ENCODE assay signal across 8 mouse cellular contexts in the genomic region with DNA sequence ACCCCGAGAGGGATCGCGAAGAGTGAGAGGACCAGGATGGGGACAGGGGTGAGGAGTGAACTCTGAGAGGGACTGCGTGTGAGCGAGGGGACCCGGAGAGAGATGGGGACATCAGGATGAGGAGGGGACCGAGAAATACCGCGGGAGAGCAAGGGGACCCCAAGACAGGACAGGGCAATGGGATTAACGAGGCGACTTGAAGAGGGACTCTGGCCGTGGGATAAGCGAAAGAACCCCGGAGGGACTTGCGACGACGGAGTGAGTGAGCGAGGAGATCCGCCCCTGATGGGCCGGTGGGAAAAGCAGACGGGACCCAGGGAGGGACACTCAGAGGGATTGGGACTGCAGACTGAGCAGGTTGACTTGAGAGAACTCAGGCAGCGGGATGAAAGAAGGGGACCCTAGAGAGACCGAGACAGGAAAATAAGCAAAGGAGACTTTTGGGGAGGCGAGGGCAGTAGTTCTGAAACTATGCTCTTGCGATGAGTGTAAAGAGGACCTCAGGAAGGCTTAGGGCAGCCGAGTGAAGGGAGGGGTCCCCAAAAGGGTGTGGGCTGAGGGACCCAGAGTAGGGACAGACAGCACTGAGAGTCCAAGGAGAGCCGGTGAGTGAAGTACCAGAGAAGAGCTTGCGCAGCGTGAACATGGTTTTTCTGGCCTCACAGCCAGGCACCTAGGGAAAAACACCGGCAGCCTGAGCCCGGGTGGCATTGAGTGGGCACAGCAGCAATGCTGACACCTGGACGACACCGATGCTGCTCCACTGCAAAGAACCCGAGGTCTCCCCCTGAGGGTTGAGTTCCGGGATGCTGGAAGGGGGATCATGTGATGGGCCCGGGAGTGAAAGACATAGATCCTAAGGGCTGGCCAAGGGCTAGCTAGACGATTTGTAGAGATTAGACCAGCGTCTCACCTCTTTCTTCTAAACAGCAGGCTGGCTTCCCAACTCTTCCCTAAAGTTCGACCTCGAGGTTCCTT. TPM values are rescaled to one million over a fixed set of nuclear protein-coding genes. Genes with fewer than 3 reads are reported as not detected.
DNase-seq lines count a peak whose midpoint lies in the region; ATAC-seq and TF ChIP-seq lines count a peak whose summit lies in the region.

No protein-coding gene starts in this region.

- ATAC-seq in G1E (ENCODE audit: extremely low read depth, insufficient number of reproducible peaks, low FRiP score, poor library complexity, severe bottlenecking), result no peak
- no peak for ATAC-seq in kidney, embryonic 15.5 days (replicated peaks; ENCODE audit: low FRiP score)
- ATAC-seq in midbrain, embryonic 15.5 days (replicated peaks), result peak; percentile 43

- DNase-seq in gastrocnemius, adult 18-20 months (ENCODE audit: low spot score), result peak; percentile 14
- DNase-seq in gastrocnemius, postnatal 10 days, result no peak
- no peak for DNase-seq in G1E (ENCODE audit: low spot score)
- no peak for DNase-seq in forebrain, embryonic 10.5 days (ENCODE audit: extremely low spot score, low spot score)
- no peak for DNase-seq in layer of hippocampus, adult 9-10 months (ENCODE audit: low spot score)
- no peak for DNase-seq in left cerebral cortex, postnatal 4 days

- H3K27me3 ChIP-seq in G1E (ENCODE audit: insufficient read depth, low read length), result no peaks in the 10 kb centered on the region
- H3K27me3 ChIP-seq in forebrain, embryonic 10.5 days (ENCODE audit: poor library complexity, severe bottlenecking), result peaks cover 25% of the 10 kb centered on the region
- no peaks in the 10 kb centered on the region for H3K27me3 ChIP-seq in kidney, embryonic 15.5 days
- peaks cover 10% of the 10 kb centered on the region; the same call in 1 of the 2 replicates for H3K27me3 ChIP-seq in midbrain, embryonic 15.5 days (replicated peaks)

- H3K4me1 ChIP-seq in G1E (ENCODE audit: insufficient read depth, low read depth, low read length), result peaks cover 68% of the 10 kb centered on the region
- H3K4me1 ChIP-seq in forebrain, embryonic 10.5 days, result peaks cover 41% of the 10 kb centered on the region
- peaks cover 34% of the 10 kb centered on the region for H3K4me1 ChIP-seq in kidney, embryonic 15.5 days
- H3K4me1 ChIP-seq in midbrain, embryonic 15.5 days, result peaks cover 25% of the 10 kb centered on the region

- 1% methylated on average over 40 of the region's 40 CpGs for WGBS in forebrain, embryonic 10.5 days
- WGBS in kidney, embryonic 15.5 days, result under 1% methylated on average over 40 of the region's 40 CpGs
- under 1% methylated on average over 40 of the region's 40 CpGs for WGBS in midbrain, embryonic 15.5 days

- H3K9me3 ChIP-seq in G1E (replicated peaks), result peaks cover 4% of the 10 kb centered on the region; the same call in 1 of the 2 replicates
- H3K9me3 ChIP-seq in forebrain, embryonic 10.5 days, result no peaks in the 10 kb centered on the region
- H3K9me3 ChIP-seq in kidney, embryonic 15.5 days (replicated peaks), result no peaks in the 10 kb centered on the region
- H3K9me3 ChIP-seq in midbrain, embryonic 15.5 days, result no peaks in the 10 kb centered on the region

- H3K27ac ChIP-seq in forebrain, embryonic 10.5 days, result peak overlapping the region; percentile 74
- H3K27ac ChIP-seq in kidney, embryonic 15.5 days, result no peak overlapping the region
- H3K27ac ChIP-seq in midbrain, embryonic 15.5 days, result no peak overlapping the region

- peak overlapping the region; percentile 93 for H3K4me2 ChIP-seq in kidney, embryonic 15.5 days
- H3K4me2 ChIP-seq in midbrain, embryonic 15.5 days, result peak overlapping the region; percentile 97

- peak overlapping the region; percentile 66 for H3K9ac ChIP-seq in kidney, embryonic 15.5 days
- peak overlapping the region; percentile 64 for H3K9ac ChIP-seq in midbrain, embryonic 15.5 days

- H3K36me3 ChIP-seq in G1E (replicated peaks), result peaks cover 18% of the 10 kb centered on the region
- no peaks in the 10 kb centered on the region for H3K36me3 ChIP-seq in forebrain, embryonic 10.5 days (replicated peaks)
- H3K36me3 ChIP-seq in kidney, embryonic 15.5 days, result peaks cover 5% of the 10 kb centered on the region; the same call in 1 of the 2 replicates
- no peaks in the 10 kb centered on the region for H3K36me3 ChIP-seq in midbrain, embryonic 15.5 days (replicated peaks)

- H3K4me3 ChIP-seq in G1E (ENCODE audit: low read depth, low read length), result peak overlapping the region; percentile 87
- peak overlapping the region; percentile 86 for H3K4me3 ChIP-seq in forebrain, embryonic 10.5 days
- peak overlapping the region; percentile 89 for H3K4me3 ChIP-seq in kidney, embryonic 15.5 days (replicated peaks)
- peak overlapping the region; percentile 95 for H3K4me3 ChIP-seq in midbrain, embryonic 15.5 days

- intact Hi-C loops in left cerebral cortex, postnatal 4 days (cut with DNase I), result no loop called here

- no peak for TF ChIP-seq CTCF in G1E (IDR thresholded peaks at IDR 0.05; ENCODE audit: low read depth, low read length)

RNA-seq across cellular contexts. Expression of a gene that starts 0.8 kb away (rescaled TPM):
- total RNA-seq in gastrocnemius, adult 18-20 months (2021), result 1 to 10 TPM; 5.0 to 5.4 TPM
- 10 to 100 TPM in 1 of 2 experiments, 1 to 10 TPM in 1; 6.1 to 11.1 TPM for total RNA-seq in gastrocnemius, postnatal 10 days (2021)
- 213 and 225 TPM in 2 replicates for total RNA-seq in G1E (2014; fragmentation: Nextera tagmentation)
- 126 and 139 TPM in 2 replicates for total RNA-seq in G1E (2017)
- 57.5 and 58.4 TPM in 2 replicates for polyA plus RNA-seq in G1E (2012)
- polyA plus RNA-seq in forebrain, embryonic 10.5 days (2016; fragmentation: Nextera tagmentation; extraction: Ambion mirVana), result 9.3 and 9.4 TPM in 2 replicates
- polyA plus RNA-seq in kidney, embryonic 15.5 days (2015; fragmentation: Nextera tagmentation; extraction: Ambion mirVana), result 16.8 and 17.1 TPM in 2 replicates
- 58.8 and 59.2 TPM in 2 replicates for polyA plus RNA-seq in midbrain, embryonic 15.5 days (2015; fragmentation: Nextera tagmentation; extraction: Ambion mirVana)
- total RNA-seq in left cerebral cortex, postnatal 4 days (2021), result 10 to 100 TPM; 80.6 to 85.3 TPM

RNA-seq across cellular contexts. Expression of a gene that starts 4.9 kb away (rescaled TPM):
- total RNA-seq in gastrocnemius, adult 18-20 months (2021), result 10 to 100 TPM; 89.2 to 94.8 TPM
- total RNA-seq in gastrocnemius, postnatal 10 days (2021), result 10 to 100 TPM; 49.3 to 53.5 TPM
- total RNA-seq in G1E (2014; fragmentation: Nextera tagmentation) (27.3 and 36.3 TPM in 2 replicates), G1E (2017) (83.3 and 92.8 TPM in 2 replicates)
- 56.2 and 61.0 TPM in 2 replicates for polyA plus RNA-seq in G1E (2012)
- 78.5 and 81.4 TPM in 2 replicates for polyA plus RNA-seq in forebrain, embryonic 10.5 days (2016; fragmentation: Nextera tagmentation; extraction: Ambion mirVana)
- 78.3 and 78.4 TPM in 2 replicates for polyA plus RNA-seq in kidney, embryonic 15.5 days (2015; fragmentation: Nextera tagmentation; extraction: Ambion mirVana)
- 87.3 and 87.4 TPM in 2 replicates for polyA plus RNA-seq in midbrain, embryonic 15.5 days (2015; fragmentation: Nextera tagmentation; extraction: Ambion mirVana)
- total RNA-seq in left cerebral cortex, postnatal 4 days (2021), result 10 to 100 TPM; 81.4 to 81.6 TPM

Comparison
In these comparisons a context has a peak if more than half of its experiments do, and no peak if none do; other contexts are left out.
1. RNA of a gene that starts 0.8 kb away (total RNA-seq): 126 to 225 TPM in G1E and 80.6 to 85.3 TPM in left cerebral cortex, postnatal 4 days; 6.1 to 11.1 TPM in gastrocnemius, postnatal 10 days and 5.0 to 5.4 TPM in gastrocnemius, adult 18-20 months; every median in the first group is over 4 times any median in the second.
2. Peak in every context shown above with its lines, with median percentiles within 50 percentile points of each other: H3K4me3 ChIP-seq.